Mouse (Mus musculus) right cerebral cortex, postnatal 4 days (tissue): ENCODE results near the gene Rabgap1.

ENCODE experiments used
- DNase-seq: peaks from one replicate; pipeline ENCODE4 v3.0.0-alpha.2; 2022

Gene Rabgap1

GRCm38 (mm10) chr2:37516030-37516710 is 73.1 kb downstream of the Rabgap1 start, which contains the start of gene Gpr21:
Gene Gpr21, plus strand, starts transcription at chr2:37516332.
- DNase-seq, result peak; percentile 37

- peak; percentile 73 for DNase-seq
Measured at GRCm38 (mm10) chr2:37516922-37517462, 73.9 kb downstream of the Rabgap1 start.

- no peak for DNase-seq
Measured at GRCm38 (mm10) chr2:37518561-37519285, 75.6 kb downstream of the Rabgap1 start.

GRCm38 (mm10) chr2:37519286-37519640 is 76.2 kb downstream of the Rabgap1 start:
- no peak for DNase-seq

GRCm38 (mm10) chr2:37527587-37527986 is 84.5 kb downstream of the Rabgap1 start:
- no peak for DNase-seq

- DNase-seq, result no peak
Measured at GRCm38 (mm10) chr2:37529397-37529796, 86.3 kb downstream of the Rabgap1 start.

GRCm38 (mm10) chr2:37530766-37531165 is 87.7 kb downstream of the Rabgap1 start:
- no peak for DNase-seq

GRCm38 (mm10) chr2:37531639-37532038 is 88.6 kb downstream of the Rabgap1 start:
- no peak for DNase-seq

- no peak for DNase-seq
Measured at GRCm38 (mm10) chr2:37549346-37550012, 106.4 kb downstream of the Rabgap1 start.

GRCm38 (mm10) chr2:37556366-37556765 is 113.3 kb downstream of the Rabgap1 start:
- DNase-seq, result no peak

- DNase-seq, result no peak
Measured at GRCm38 (mm10) chr2:37565579-37565978, 122.5 kb downstream of the Rabgap1 start.

GRCm38 (mm10) chr2:37566035-37566434 is 123.0 kb downstream of the Rabgap1 start:
- DNase-seq, result no peak

- peak; percentile 24 for DNase-seq
Measured at GRCm38 (mm10) chr2:37569888-37570287, 126.8 kb downstream of the Rabgap1 start.

GRCm38 (mm10) chr2:37570703-37571102 is 127.6 kb downstream of the Rabgap1 start:
- no peak for DNase-seq

GRCm38 (mm10) chr2:37572141-37572540 is 129.1 kb downstream of the Rabgap1 start:
- DNase-seq, result no peak

- no peak for DNase-seq
Measured at GRCm38 (mm10) chr2:37576661-37577060, 133.6 kb downstream of the Rabgap1 start.

GRCm38 (mm10) chr2:37578185-37578584 is 135.1 kb downstream of the Rabgap1 start:
- no peak for DNase-seq

- no peak for DNase-seq
Measured at GRCm38 (mm10) chr2:37587919-37588318, 144.8 kb downstream of the Rabgap1 start.
